Mouse (Mus musculus): ENCODE measurements around the gene Dkkl1.

Dkkl1 gene

DNA sequence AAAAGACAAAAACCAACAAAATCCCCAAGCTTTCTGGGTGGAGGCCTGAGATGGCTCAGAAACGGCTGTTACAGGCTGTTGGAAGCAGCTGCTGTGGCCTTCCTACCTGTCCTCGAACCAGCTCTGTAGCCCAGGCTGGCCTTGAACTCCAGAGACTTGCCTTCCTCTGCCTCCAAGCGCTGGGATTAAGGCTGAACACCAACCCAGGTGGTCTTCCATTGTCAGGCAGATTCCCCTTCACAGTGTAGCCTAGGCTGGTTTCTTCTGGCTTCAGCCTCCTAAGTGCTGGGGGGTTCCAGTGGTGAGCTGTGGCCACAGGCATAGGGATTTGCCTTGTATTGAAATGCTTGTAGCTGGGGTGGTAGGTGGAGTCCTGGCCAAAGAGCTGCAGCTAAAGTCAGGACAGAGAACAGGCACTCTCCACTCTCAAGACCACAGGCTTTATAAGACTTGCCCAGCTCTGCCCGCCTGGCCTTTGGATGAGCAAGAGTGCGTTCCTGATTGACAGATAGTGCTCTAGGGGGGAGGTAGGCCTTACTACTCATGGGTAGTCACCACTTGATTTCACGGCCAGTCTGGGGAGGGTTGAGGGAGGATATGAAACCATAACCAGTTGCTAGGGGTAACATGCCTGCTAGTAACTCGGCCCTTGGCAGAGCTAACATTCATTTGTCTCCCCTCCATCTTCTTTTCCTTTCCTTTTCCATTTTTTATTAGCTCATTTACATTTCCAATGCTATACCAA, 17.7 kb upstream of the Dkkl1 start:
- DNase-seq (ENCODE audit: low spot score in 2 of 2), result peak in 1 of 2 experiments; percentile 48

DNA sequence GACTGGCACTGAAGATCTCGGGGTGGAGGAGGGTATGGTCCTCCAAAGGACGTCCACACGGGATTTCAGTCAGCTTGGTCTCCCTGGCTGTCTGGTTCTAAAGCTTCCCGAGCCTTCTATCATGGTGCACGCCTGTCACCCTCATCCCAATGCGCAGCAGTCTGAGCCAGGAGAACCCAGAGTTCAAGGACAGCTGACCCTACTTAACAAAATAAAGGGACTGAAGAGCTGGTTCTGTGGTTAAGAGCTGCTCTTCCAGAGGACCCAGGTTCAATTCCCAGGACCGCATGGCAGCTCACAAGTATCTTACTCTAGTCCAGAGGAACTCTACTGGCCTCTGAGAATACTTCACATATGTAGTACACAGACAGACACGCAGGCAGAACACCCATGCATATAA, 17.1 kb upstream of the Dkkl1 start:
- DNase-seq (ENCODE audit: low spot score in 2 of 2), result no peak

DNA sequence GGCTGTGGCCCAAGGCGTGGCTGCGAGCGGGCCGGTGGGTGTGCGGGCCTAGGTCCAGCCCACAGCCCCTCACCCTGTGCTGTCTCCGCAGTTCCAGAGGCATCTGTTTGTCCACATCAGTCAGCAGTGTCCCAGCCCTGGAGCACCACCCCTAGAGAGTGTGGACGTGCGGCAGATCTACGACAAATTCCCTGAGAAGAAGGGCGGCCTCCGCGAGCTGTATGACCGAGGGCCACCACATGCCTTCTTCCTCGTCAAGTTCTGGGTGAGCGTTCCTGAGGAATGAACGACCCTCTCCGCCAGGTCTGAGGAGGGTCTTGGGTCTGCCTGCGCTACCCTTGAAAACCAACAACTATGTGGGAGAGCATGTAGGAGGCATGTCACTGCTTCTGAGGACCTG, 16.6 kb upstream of the Dkkl1 start:
- DNase-seq (ENCODE audit: low spot score in 2 of 2), result no peak

DNA sequence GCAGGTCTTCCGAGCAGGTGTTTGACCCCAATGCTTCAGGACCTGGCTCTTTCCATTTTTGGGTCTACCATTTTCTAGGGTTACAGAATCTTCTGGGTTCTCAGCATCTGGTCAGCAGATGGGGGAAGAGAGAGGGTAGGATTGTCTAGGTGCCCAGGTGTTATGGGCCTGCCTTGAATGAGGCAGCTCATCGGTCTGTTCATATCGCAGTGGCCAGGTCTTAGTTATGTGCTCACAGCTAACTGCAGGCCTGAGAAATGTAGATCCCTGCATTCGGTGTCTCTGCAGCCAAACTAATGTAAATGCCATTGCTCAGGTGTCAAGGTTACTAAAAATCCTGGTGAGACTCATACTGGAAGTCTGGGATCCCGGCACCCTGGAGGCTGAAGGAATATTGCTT, 14.5 kb upstream of the Dkkl1 start:
- no peak for DNase-seq (ENCODE audit: low spot score in 2 of 2)

DNA sequence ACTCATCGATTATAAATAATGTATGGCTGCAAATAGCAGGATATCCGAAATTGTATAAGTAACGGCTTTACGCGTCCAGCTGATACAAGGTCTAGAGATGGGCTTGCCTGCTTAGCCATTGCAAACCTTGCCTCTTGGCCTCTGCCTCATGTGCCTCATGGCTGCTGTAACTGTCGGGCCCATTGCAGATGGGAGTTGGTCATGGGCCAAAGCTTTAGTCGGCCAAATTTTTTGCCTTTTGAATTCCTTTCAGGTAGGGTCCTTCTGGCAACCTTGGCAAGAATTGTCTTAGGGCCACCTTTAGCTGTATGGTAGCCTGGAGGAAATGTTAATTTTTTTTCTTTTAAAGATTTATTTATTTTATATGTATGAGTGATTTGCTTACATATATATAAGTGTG, 12.9 kb upstream of the Dkkl1 start:
- DNase-seq (ENCODE audit: low spot score in 2 of 2), result no peak

DNA sequence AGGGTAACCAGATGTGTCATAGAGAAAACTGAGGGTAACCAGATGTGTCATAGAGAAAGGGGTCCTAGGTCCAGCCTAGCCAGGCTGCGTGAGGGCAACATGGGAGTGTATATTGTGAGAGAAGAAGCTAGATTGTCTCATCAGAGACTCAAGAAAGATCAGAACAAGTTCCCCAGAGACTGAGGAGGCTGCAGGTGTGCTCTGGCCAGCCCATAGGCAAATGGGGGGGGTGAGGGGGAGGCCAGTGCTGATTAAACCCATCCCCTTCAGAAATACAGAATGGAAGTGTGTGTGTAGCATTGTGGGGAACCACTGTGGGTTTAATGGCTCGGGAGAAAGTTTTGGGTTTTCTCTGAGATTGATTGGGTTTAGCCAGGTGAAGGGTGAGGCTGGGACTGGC, 9.7 kb upstream of the Dkkl1 start:
- no peak for DNase-seq (ENCODE audit: low spot score in 2 of 2)

DNA sequence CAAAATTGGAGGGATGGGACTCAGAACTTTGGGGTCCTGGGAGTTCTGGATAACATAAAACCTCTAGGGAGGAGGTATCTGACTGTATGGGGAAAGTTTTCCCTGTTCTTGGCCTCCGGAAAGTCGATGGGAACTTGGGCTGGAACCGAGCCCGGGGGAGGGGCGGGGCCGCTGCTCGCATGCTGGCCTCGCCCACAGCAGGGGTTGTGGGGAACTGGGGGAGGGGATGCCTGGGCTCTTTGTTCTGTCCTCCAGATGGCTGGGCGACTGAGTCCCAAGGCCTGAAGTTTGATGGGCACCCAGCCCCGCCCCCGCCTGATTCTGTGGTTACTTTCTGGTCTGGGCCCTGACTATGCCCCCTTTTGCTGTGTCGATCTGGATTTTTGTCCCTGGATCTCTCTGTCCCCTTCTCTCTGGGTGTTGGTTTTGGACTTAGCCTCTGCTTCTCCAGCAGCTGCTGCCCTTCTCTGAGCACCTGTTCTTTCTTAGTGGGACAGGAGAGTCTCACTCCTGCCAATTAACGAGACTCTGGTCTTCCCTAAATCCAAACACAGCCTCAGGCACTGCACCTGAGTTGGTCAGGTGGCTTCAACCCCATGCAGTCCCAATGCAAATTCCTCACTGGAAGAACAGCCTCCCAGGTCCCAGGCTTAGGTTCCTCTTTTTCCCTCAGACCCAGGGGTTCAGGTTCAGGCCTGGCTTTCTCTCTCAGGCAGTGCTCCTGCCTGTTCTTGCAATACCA, 4.7 kb upstream of the Dkkl1 start:
- DNase-seq (ENCODE audit: low spot score in 2 of 2), result no peak

DNA sequence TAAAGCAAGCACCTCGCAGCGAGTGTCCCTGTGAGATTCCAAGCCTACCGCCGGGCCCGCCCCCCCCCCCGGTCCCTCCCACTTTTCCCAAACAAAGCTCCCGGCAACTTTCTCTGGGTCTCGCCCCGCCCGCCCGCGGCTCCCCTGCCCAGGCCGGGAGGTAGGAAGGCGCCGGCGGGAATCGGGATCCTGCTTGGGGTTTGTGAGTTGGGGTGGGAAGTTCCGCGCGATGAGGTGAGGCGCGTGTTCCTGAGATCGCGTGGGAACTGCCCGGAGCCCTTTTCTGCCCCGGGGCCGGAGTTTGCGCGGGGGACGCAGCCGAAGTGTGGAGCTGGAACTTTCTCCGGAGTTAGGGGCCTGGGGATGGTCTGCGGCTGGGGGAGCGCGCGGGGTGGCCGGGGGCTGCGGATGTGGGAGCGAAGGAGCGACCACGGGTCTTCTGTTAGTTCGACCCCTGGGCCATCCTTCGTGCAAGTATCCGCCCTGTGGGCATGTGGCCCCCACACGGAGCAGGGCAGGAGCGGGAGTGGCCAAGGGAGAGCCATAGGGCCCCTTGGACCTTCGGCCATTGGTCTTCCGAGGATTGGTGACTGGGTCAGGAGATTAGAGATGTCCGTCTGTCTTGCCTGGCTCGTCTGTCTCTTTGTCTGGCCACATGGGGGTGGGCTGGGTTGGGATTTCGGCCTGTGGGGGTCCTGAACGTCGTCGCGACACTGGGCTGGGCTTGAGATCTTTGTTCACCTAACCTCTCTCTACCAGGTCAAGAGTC, 3.9 kb upstream of the Dkkl1 start, which contains the start of gene Tead2:
TSS of gene Tead2 (plus strand) at position 81 of the 769 bp plus-strand sequence.
- DNase-seq (ENCODE audit: low spot score in 2 of 2), result no peak

DNA sequence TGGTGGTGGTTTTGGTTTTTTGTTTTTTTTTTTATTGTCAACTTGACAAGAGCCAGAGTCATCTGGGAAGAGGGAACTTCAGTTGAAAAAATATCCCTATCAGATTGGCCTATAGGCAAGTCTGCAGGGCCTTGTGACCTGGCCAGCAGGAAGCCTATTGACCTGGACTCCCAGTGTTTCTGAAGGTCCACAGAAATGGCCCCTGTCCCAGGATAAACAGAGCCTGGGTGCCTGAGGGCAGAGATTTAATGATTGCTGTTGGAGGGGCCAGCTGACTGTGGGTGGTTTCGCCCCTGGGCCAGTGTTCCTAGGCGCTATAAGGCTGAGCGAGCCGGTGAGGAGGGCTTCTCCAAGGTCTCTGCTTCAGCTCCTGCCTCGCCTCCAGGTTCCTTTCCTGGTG, 1.8 kb upstream of the Dkkl1 start:
- no peak for DNase-seq (ENCODE audit: low spot score in 2 of 2)

DNA sequence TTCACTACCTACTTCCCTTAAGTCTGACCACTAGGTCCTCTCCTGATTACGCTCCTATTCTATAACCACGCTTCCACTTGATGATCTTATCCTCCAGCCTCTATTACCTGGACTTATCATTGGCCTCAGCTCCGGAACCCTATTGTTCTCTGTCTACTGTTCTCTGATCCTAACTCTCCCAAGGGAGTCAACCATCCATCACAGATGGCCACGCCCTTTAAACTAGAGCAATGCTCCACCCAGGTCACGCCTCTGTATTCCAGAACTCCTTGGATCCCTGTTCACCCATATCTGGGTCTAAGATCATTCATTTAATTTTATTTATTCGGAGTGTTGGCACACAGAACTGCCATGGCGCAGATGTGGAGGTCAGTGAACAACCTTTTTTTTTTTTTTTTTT, 409 bp upstream of the Dkkl1 start:
- no peak for DNase-seq (ENCODE audit: low spot score in 2 of 2)

DNA sequence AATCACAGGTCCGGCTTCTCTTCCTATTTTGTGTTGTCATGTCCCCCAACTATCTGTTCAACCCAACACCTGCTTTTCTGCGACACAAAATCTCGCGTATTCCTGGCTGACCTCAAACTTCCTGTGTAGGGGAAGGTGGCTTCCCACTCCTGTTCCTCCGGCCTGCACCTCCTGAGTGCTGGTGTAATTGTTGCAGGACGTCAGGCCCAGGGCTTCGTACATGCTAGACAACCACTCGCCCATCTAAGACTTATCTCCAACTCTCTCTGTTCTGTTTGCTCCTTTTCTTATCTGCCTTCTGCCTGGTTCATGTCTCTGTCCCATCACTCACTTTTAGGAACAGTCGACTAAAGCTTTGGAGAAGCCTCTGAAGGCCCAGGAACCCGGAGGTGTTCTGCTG, 877 bp downstream of the Dkkl1 start:
- DNase-seq (ENCODE audit: low spot score in 2 of 2), result no peak

DNA sequence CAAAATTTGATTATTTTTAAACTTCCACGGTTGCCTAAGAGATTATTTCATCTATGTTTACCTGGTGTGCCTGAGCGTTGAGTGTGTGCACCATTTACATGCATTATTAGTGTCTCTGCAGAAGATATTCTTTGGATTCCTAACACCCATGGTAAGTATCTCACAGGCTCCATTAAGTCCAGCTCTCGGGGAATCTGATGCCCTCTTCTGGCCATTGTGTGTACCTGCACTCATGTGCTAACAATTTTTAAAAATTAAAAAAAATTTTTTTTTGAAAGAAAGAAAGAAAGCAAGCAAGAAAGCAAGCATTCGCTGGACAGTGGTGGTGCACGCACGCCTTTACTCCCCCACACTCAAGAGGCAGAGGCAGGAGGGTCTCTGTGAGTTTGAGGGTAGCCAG, 3.7 kb downstream of the Dkkl1 start:
- DNase-seq (ENCODE audit: low spot score in 2 of 2), result no peak

DNA sequence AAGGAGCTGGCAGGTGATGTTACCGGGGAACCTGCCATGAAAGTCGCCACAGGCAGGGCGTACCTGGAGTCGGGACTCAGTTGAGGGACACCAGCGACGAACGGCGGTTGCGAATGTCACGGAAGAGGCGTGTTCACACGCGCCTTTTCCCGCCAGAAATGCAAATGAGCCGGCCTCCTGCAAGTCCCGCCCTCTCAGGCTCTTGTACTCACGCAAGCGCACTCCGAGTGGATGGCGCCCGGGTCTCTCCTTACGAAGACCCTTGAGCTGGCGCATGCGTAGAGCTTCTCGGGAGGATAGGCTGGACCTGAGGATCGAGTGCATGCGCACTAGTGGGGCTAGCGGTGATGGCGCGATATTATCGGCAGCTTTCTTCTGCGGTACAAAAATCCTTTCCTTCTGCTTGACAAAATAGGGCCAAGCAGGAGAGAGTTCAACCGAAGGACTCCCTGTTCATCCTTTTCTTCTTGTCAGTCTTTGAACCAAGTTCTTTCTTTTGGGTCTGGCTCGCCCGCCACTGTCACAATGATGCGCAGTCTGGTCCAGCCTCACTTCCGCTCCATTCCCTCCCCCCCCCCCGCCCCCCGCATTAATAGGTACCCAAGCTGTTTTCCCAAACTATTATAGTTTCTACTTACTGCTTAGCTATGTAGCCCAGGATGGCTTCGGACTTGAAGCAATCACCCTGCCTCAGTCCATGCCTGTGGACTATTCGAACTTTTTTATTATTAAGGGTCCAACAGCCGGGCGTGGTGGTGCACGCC, 7.4 kb downstream of the Dkkl1 start, which contains the start of gene Ccdc155:
TSS of gene Ccdc155 (minus strand) at position 513 of the 764 bp plus-strand sequence.
- peak; percentile 86 to 89 for DNase-seq (ENCODE audit: low spot score in 2 of 2)

DNA sequence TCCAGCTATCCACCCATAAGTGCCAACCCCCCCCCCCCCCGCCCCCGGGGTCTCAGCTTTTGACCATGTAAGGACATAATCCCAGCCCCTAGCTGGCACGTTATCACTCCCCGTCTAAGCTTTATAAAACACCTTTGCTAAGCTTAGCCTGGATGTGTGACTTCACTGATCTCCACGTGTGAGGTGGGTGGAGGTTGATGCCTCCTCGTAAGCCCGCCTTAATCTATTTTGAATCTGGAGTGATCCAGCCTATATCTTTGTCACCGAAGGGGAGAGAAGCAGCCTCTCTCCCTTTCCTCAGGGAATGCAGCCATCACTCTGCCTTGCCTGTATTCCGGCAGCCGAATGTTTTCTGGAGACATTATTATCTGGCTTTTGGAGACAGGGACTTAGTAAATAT, 9.3 kb downstream of the Dkkl1 start:
- no peak for DNase-seq (ENCODE audit: low spot score in 2 of 2)

DNA sequence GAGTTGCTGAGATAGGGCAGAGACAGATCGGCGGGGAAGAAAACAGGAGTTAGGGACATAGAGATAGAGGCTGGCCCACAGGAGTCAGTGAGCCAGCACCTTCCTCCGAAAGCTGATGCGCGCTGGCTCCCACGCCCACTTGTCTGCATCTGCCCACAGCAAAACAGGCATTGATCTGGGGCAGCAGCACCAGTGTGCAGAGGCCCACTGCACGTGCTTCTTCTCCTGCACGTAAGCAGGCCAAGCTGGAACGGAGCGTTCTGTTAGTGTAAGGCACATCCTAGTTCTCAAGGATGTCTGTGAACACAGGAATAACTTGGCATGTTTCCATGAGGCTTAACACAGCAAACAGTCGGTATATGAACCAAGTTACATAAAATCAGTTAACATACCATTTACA, 13.0 kb downstream of the Dkkl1 start:
- no peak for DNase-seq (ENCODE audit: low spot score in 2 of 2)

DNA sequence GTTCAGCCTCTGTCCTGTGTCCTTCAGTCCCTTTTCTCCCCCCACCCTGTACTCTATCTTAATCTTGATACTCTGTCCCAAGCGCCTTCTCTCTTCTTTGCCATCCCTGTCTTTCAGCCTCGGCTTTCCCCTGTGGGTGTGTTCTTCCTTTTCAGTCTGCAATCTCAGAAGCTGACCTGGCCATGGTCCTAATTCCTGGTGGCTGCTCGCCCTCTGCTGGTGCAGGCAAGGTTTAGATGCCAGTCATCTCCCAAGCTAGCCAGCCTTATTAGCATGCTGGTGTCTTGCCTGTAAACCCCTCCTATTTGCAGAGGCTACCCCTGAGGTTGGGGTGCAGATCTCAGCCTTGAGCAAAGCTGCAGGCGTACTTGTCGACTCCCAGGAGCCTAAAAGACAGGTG, 13.5 kb downstream of the Dkkl1 start:
- DNase-seq (ENCODE audit: low spot score in 2 of 2), result peak in 1 of 2 experiments; percentile 58

DNA sequence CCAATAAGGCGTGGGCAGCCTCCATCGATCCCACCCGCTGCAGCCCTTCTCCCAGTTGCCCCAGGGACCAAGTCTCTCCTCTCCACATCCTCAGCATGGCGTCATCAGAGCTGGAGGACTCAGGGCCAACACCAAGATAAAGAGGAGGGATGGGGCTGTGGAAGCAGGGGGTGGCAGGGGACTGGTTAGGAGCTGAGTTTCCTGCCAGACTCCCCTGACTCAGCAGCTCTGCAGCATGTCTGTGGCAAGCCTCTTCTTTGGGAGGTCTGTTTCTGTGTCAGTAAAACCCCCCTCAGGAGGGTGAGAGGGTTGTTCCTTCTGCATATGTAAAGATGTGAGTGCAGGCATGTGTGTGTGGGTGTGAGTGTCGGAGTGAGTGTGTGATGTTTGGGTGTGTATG, 15.0 kb downstream of the Dkkl1 start:
- no peak for DNase-seq (ENCODE audit: low spot score in 2 of 2)

DNA sequence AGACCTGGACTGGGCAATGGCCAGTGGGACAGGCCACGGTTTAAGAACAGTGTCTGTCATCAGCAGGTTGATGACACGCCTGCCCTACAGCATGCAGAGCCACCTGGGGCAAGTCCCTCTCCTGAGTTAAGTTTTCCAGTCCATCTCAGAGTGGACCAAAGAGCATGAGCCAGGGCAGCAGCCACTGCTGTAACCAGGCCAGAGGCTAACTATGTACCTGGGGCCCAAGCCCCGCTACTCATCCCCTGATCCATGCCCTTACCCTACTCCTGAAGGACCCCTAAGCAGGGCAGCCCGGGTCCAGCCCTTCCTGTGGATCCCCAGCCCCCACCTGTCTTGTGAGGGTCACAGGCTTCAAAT, 15.8 kb downstream of the Dkkl1 start:
- DNase-seq (ENCODE audit: low spot score in 2 of 2), result no peak

DNA sequence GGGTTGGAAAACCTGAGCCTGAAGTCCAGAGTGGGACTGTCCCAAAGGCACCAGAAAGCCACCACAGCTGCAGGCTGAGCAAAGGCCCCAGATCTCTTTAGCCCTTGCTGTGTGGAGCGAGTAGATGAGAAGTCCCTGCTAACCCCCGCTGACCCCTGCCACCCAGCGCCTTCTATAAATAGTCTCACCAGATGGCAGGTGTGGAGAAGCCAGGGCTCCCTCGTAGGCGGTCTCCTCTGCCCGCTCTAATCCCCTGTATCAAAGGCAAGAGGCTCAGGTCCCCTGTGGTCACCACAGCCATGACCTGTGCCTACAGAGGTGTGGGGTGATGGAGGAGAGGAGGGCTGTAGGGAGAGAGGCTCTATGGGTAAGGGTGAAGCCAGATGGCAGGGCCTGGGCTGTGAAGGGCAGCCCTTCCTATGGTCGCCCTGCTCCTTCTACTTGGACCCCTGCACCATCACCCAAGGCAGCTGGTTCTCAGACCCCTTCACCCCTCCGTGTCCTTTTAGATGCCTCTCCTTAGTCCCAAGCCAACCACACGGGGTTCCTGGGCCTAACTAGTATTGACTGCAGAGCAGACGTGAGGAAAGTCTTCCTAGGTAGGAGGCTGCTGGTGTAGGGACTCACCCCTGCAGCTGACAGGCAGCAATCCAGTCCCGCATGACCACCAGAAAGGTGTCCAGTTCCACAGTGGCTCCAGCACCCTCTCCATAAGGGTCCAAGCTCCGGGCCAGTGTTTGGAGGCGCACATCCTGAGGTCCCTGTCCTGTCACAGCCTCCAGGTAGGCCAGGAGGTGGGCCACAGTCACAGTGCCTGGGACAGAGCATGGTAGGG, 16.4 kb downstream of the Dkkl1 start:
- no peak for DNase-seq (ENCODE audit: low spot score in 2 of 2)

DNA sequence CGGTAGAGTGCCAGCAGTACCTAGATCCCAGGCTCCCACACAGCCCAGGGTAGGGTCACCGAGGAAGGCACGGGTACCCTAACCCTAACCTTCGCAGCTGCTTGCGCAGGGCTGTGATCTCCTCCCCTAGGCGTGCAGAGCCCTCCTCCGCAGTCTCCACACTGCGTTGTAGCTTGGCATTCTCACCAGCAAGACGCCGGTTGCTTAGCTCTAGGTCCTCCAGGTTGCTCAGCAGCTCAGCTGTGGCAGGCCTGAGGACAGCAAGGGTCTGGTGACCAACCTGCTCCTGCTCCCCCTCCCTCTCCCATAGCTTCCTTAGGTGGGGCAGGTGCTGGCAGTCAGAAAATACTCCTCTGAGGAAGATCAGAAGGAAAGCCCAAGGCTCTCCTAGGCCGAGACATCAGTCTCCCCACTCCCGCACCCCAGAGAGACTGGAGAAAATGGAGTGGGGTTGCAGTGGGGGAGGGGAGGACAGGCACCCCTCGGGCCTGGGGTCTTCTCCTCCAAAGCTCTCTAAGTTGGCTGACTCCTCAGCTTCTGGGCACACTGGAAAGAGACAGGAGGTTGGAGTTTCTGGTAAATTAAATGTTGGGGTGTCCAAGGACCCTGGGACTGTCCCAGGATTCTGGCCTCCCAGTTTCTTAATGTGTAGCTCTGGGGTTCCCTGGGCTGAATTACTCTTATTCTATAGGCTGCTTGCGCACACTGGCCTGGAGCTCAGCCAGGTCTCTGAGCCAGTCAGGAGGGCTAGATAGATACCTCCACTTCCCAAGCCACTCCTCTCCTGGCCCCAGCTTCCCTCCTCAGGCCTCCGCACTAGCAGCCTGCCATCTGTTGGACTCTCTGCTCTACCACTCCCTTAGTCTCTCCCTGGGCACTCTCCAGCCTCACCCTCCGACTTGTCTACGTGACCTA, 17.8 kb downstream of the Dkkl1 start:
- no peak for DNase-seq (ENCODE audit: low spot score in 2 of 2)

All from natural killer cell, adult 2 months (primary cell).